ENCODE assay signal across 16 mouse cellular contexts in genomic region chr2:71988572-71988971, GRCm38 (mm10). TPM values are rescaled to one million over a fixed set of nuclear protein-coding genes. Genes with fewer than 3 reads are reported as not detected.
DNase-seq lines count a peak whose midpoint lies in the region; ATAC-seq and TF ChIP-seq lines count a peak whose summit lies in the region.
"Had no signal": no experiment of that assay in that cellular context is flagged by ENCODE, and none has a peak within 500 bp of the region (broad histone marks: within the 10 kb centered on the region; RNA-seq: fewer than 3 reads in every experiment).

No protein-coding gene starts in this region.

- intact Hi-C loops in heart, adult 2 months (cut with DNase I), result no loop called here
- intact Hi-C loops in left cerebral cortex, adult 2 months (cut with DNase I), result loop anchor here (2.0 kb wide), 1 partner anchor 42 kb away; no protein-coding TSS in a partner anchor
- intact Hi-C loops in left cerebral cortex, postnatal 36 days (cut with DNase I), result no loop called here

- H3K4me3 ChIP-seq in heart, adult 2 months, result no peak overlapping the region
- no peak overlapping the region for H3K4me3 ChIP-seq in left cerebral cortex, adult 2 months
- H3K4me3 ChIP-seq: embryonic facial prominence, embryonic 13.5 days; forebrain, embryonic 10.5 days; liver, embryonic 15.5 days had no signal

- peak; percentile 87 for DNase-seq in heart, adult 11 months
- no peak for DNase-seq in heart, adult 2 months
- DNase-seq in left cerebral cortex, adult 2 months (ENCODE audit: extremely low spot score in 1 of 2, low spot score in 2 of 2), result peak in 1 of 2 experiments; percentile 61
- no peak for DNase-seq in left cerebral cortex, adult 11 months (ENCODE audit: low spot score)
- DNase-seq in brain, adult 2 months (ENCODE audit: low read depth, low spot score), result peak; percentile 90
- DNase-seq in left cerebral cortex, postnatal 36 days (ENCODE audit: low spot score in 2 of 2), result peak; percentile 49 to 52
- DNase-seq in c-Kit-positive CD71-positive TER-119-positive erythroid progenitor cells, embryonic 14.5 days (ENCODE audit: low spot score), result no peak
- DNase-seq: cerebellum, adult 9-10 months; gastrocnemius, postnatal 10 days; heart, postnatal 36 days; kidney, postnatal 36 days had no signal

- ATAC-seq in CD4-positive, CD25-positive, alpha-beta regulatory T cell, adult 4 months, result no peak
- ATAC-seq: midbrain, embryonic 16.5 days had no signal

- no peak for TF ChIP-seq POLR2A in heart, adult 2 months (IDR thresholded peaks at IDR 0.05; ENCODE audit: insufficient read depth, low read depth, low read length)

- no peak overlapping the region for H3K27ac ChIP-seq in heart, adult 2 months
- H3K27ac ChIP-seq in left cerebral cortex, adult 2 months, result peak overlapping the region; percentile 81
- H3K27ac ChIP-seq: embryonic facial prominence, embryonic 13.5 days; forebrain, embryonic 10.5 days; liver, embryonic 15.5 days had no signal

- no peaks in the 10 kb centered on the region for H3K36me3 ChIP-seq in heart, adult 2 months (ENCODE audit: control insufficient read depth, insufficient read depth, low read length)
- H3K36me3 ChIP-seq: embryonic facial prominence, embryonic 13.5 days; forebrain, embryonic 10.5 days; liver, embryonic 15.5 days had no signal

- 0 out of 2 replicates have a peak, but pooled peaks cover 1% of the 10 kb centered on the region for H3K79me2 ChIP-seq in heart, adult 2 months (replicated peaks; ENCODE audit: control insufficient read depth, insufficient read depth, low read length)

- H3K27me3 ChIP-seq in heart, adult 2 months (ENCODE audit: control insufficient read depth, insufficient read depth, low read length), result no peaks in the 10 kb centered on the region
- H3K27me3 ChIP-seq: liver, embryonic 15.5 days had no signal

- WGBS in heart, adult 2 months, result 44% methylated on average over 6 of the region's 6 CpGs

- no peak for TF ChIP-seq CTCF in heart, adult 2 months (IDR thresholded peaks at IDR 0.05)
- TF ChIP-seq CTCF in left cerebral cortex, adult 2 months (IDR thresholded peaks at IDR 0.05), result no peak

- no peaks in the 10 kb centered on the region for H3K4me1 ChIP-seq in heart, adult 2 months (ENCODE audit: control insufficient read depth, insufficient read depth, low read length)
- H3K4me1 ChIP-seq: embryonic facial prominence, embryonic 13.5 days; forebrain, embryonic 10.5 days; liver, embryonic 15.5 days had no signal

- no peak for TF ChIP-seq EP300 in heart, adult 2 months (IDR thresholded peaks at IDR 0.05; ENCODE audit: insufficient read depth, low read depth, low read length)

- H3K9ac ChIP-seq in heart, adult 2 months (ENCODE audit: low read depth, low read length), result no peak overlapping the region
- H3K9ac ChIP-seq: embryonic facial prominence, embryonic 13.5 days; liver, embryonic 15.5 days had no signal

RNA-seq across cellular contexts. Expression of gene Rapgef4, which starts 7.5 kb away (rescaled TPM):
- 10 to 100 TPM; 25.4 to 38.9 TPM for total RNA-seq in heart, adult 2 months (2021)
- 15.3 and 35.4 TPM in 2 replicates for polyA plus RNA-seq in heart, adult 2 months (2012; rRNA removed)
- 100 to 1,000 TPM; 442 to 451 TPM for total RNA-seq in left cerebral cortex, adult 2 months (2021)
- total RNA-seq in left cerebral cortex, postnatal 36 days (2021), result 100 to 1,000 TPM; 419 to 456 TPM
- polyA plus RNA-seq in CD4-positive, CD25-positive, alpha-beta regulatory T cell, adult 4 months (2017; shearing (Covaris generic)), result 1 to 10 TPM; 4.0 to 8.2 TPM

Comparison
In these comparisons a context has a peak if more than half of its experiments do, and no peak if none do; other contexts are left out.
1. DNase-seq: peak in heart, adult 11 months (single experiment), brain, adult 2 months (single experiment) and left cerebral cortex, postnatal 36 days (2 of 2); none in heart, adult 2 months (0 of 2), left cerebral cortex, adult 11 months (single experiment) and c-Kit-positive CD71-positive TER-119-positive erythroid progenitor cells, embryonic 14.5 days (single experiment).
2. RNA of gene Rapgef4, which starts 7.5 kb away (total RNA-seq): 419 to 456 TPM in left cerebral cortex, postnatal 36 days and 442 to 451 TPM in left cerebral cortex, adult 2 months; 25.4 to 38.9 TPM in heart, adult 2 months; every median in the first group is over 10 times any median in the second.